Mouse (Mus musculus) ovary, postnatal 36 days (tissue): ENCODE results near the gene Fam117b.

ENCODE experiments used
- DNase-seq: peaks from one replicate; pipeline ENCODE4 v3.0.0; 2022; ENCODE audit warnings: low spot score, mixed read lengths

The Fam117b gene

DNA sequence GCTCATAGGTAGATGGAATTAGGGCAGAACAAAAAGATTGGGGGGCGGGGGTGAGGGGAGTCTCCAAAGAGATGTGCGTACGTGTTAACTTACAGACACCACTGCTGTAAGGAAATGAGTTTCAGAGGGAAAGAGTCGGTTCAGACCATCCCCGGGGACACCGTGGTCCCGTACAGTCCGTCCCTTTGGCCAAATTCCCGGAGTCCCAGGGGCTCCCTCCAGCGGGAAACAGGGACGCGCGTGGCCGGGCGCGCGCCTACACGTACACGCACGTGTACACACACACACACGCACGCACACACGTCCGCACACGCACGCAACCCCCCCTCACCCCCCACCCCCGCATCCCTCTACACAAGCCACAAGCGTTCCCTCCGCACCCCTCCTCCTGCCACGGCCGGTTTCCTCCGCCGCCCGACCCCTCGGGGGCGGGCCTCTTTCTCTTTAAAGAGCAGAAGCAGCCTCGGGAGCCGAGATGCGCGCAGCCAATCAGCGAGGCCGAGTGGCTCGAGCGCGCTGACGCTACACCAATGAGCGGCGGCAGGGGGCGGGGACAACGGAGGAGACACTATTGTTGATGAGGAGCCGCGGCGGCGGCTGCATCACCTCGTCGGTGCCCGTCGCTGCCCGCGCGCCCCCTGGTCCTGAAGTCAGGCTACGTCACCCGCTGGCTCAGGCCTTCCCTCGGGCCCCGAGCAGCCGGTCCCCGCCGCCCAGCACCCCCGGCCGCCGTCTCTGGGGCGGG lies at the start of gene Fam117b:
TSS of gene Fam117b (plus strand) at position 594 of the 745 bp plus-strand sequence.
- peak; percentile 97 for DNase-seq

GRCm38 (mm10) chr1:59868041-59868440 lies 44.8 kb upstream of the Fam117b start:
- no peak for DNase-seq

GRCm38 (mm10) chr1:59874023-59874422 lies 38.8 kb upstream of the Fam117b start:
- DNase-seq = no peak

DNA sequence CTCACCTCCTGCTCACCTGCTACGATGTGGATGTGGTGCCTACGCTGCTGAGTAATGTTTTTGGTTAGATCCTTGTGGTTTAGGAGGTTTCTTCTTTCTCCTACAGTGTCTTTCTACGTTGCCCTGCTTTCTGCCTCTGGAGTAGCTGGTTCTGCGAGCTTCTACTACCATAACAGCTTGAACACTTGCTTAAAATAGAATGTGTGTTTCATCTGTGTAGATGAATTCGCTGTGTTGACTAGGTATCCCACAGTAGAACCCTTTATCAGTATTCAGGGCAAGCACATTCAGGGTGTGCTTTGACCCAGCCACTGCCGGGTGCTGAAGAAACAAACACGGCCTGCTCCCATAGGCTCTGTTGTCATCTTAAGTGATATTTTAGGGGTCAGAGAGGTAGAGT lies 34.7 kb upstream of the Fam117b start:
- DNase-seq = no peak

DNA sequence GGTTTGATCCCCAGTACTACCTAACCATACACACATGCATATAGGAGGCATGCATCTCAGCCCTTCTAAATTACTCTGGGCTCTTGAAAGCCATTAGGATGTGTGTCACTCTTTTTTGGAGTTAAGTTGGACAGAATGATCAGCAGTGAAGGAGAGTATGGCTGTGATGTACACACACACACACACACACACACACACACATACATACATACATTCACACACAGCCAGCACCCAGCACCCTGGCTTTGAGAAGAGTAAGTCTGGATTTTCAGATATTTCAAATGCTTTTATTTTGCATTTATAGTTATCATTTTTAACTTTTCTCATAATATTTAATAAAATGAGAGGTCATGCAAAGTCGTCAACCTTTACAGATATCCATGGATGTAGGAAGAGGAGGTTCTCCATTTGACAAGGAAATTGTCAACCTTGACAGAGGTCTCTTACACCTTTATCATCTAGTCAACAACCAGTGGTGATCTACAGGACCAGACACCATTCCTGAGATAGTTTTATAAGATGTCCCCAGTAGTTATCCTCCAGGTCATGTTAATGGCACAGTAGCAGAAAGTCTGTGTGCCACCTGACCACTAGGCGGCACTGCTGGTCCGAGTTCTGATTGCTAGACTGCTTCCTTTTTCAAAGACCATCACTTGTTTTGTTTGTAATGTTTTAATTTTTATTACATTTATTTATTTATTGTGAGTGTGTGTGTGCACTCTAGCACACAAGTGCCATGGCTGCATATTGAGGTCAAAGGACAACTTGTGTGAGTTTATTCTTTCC lies 29.3 kb upstream of the Fam117b start:
- DNase-seq = peak; percentile 74

DNA sequence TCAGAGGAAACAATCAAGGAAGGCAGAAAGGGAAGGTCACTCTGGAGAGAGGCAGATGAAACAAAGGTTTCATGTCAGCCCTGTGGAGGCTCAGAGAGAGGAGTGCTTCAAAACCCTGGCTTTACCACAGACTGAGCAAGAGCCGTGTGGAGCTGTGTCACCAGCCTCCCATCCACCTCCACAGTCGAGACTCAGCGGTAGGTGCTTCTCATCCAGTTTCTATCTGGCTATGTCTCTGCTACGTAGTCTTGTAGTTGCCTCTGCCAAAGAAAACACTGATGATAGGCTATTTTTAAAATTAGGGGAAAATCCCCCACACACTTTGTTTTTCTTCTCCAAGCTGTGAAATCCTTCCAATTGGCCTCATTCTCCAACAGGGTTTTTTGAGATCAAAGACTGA lies 25.9 kb upstream of the Fam117b start:
- DNase-seq = no peak

DNA sequence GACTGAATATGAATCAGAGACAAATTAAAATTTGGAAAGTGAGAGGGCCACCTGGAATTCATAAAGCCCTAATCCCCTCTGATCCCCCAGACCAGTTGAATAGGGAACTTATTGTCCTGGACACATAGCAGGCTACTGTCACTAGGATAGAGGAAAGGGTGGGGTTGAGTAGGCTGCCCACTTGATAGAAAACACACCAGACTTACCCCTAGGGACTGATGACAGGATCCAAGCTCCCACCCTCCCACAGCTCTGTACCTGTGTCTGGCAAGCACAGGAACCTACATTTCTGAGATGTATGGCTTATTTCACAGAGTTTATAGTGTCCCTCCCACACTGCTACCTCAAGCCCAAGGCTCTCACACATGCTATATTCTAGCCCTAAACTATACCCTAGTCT lies 24.8 kb upstream of the Fam117b start:
- DNase-seq = no peak

DNA sequence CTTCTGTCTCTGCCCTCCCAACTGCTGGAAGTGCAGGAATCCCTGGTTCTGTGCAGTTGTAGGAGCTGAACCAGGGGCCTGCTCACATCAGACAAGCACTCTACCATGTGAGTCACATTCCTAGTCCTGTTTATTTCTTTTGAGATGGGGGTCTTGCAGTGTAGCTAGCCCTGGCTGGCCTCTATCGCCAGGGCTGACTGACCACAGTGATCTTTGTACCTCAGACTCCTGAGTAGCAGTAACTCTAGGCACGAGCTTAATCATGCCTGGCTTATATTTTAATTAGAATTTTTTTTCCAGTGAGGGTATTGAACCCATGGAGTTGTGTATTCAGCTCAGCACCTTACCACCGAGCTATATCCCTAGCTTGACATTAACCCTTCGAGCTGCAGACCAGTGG lies 21.6 kb upstream of the Fam117b start:
- DNase-seq = no peak

DNA sequence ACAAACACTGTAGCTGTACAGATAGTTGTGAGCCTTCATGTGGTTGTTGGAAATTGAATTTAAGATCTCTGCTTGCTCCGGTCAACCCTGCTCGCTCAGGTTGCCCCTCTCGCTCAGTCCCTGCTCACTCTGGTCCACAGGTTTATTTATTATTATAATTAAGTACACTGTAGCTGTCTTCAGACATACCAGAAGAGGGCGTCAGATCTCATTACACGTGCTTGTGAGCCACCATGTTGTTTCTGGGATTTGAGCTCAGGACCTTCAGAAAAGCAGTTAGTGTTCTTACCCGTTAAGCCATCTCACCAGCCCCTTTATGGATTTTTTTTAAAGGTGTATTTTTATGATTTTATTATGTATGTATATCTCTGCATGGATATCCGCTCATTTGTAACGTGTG lies 20.0 kb upstream of the Fam117b start:
- DNase-seq = no peak

GRCm38 (mm10) chr1:59894025-59894424 lies 18.8 kb upstream of the Fam117b start:
- no peak for DNase-seq

GRCm38 (mm10) chr1:59895456-59895855 lies 17.4 kb upstream of the Fam117b start:
- no peak for DNase-seq

DNA sequence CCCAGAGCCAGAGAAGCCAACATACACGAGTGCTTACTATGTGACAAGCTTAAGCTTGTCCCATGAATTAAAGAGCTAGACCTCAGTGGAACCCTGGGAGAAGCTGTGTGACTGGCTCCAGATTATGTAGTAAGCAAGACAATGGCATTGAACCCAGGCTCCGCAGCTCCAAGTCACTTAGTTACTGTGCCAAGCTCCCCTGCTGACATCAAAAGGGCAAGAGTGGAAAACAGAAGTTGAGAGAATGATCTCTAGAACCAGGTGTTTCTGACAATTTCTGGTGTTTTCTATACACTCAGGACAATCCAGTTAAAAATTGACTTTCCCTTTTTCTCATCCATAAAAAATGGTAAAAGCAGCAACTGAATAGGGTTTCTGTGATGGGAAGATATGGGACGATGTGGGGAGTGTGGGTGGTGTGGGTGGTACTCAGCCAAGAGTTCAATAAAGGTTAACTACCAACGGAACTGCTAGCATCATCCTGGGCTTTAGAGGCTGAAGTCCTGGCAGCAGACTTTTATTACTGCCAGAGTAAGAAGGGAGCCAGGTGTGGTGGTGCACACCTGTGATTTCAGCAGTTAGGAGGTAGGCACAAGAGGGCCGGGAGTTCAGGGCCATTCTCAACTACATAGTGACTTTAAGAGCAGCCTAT lies 15.5 kb upstream of the Fam117b start:
- DNase-seq = no peak

DNA sequence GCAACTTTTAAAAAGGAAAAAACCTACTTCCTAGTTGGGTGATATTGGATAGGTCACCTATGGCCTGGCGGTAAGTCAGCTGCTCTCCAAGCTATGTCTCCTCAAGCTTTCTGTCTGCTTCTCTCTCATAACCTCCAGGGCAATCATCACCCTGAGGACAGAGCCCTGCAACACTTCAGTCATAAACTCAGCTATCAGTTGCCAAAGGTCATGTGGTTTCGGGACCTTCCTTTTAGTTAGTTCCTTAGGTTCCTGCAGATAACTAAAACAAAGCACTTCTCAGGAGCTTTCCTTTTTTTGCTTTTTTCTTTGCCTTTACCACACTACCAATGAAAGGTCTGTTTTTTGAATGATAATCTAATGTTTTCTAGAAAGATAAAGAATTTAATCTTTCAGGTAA lies 13.1 kb upstream of the Fam117b start:
- DNase-seq = no peak

DNA sequence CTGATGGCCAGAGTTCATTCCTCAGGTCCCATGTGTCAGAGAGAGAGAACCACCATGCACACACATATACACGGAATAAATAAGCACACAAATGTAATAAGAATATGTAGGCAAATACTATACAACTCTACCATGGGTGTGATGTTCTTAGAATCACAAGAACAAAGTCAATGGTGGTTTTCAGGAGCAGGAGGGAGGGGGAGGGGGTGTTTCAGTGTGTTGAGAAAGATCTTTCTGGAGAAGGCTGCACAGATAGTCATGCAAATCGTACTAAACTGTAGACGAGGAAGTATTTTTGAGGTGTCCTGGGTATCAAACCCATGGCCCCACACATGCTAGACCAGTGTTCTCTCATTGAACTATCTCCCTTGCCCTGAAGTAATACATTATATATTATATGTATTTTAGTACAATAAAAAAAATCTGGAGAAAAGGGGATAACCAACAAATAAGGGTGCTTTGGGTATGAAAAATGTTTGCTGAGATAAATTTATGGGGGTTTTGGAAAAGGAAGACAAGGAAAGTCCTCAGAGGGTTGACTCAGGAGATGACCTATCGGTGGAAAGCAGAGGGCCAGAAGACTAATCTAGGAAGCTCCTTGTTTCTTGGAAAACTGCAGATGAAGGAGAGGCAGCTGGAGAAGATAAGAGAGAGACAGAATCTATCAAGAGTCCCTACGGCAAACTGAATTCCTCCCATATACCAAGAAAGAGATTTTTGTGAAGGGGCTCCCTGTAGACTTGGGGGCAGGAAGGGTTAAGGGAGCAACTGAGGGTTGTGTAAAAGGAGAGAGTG lies 11.5 kb upstream of the Fam117b start:
- no peak for DNase-seq

DNA sequence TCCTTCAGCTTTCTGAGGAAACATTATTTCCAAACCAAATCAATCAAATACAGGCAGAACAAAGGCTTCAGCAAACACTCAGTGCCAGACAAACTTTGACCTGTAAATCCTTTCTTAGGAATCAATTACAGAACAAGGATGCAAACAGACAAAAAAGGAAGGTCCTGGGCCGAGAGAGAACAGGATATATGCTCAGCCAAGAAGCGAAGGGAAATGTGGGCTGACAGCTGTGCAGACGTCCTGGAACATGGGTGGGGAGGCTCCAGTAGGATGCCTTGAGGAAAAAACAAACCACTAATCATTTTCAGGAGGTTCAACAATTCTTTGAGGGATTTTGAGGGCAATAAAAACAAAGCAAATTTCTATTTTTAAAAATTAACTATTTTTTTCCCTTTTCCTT lies 10.2 kb upstream of the Fam117b start:
- no peak for DNase-seq

DNA sequence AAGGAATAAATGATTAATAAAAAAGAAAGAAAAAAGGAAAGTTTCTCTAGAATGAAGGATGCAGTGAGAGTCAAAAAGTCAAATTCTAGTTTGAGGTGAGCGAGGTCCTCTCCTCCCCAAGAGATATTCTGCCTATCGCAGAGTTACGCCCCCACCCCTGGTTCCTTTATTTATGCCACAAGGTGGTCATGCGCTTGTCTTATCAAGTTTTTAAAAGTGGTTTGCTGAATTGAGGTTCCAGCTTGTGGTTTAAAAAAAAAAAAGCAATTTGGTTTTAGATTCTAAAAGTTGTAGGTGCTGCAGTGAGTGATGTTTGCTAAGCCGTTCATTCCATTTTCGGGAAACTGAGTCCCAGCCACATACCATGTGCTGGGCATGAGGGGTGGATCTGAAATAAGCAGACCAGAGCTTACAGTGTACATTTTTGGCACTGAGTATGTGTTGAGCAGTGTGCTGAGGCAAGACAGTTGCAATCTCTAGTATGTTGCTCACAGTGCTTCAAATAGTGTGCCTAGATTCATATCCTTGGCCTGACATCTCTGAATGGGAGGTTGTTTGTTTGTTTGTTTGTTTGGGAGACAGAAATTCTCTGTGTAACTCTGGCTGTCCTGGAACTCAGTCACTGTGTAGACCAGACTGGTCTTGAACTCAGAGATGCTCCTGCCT lies 8.0 kb upstream of the Fam117b start:
- DNase-seq = no peak

DNA sequence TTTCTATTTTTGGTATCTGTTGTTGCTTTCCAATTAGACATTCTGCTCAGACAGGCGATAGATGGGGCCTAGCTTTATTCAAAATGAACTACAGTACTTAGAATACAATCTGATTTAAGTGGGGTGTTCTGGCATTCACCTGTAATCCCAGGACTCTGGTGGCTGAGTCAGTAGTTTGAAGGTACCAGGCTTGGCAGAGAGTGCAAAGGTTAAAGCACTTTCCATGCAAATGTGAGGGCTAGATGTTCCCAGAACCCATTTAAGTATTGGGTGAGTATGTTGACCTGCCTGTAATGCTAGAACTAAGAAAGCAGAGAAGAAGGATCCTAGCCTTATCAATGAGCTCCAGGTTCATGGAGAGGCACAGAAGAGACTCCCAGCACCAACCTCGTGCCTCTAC lies 6.9 kb upstream of the Fam117b start:
- DNase-seq = no peak

DNA sequence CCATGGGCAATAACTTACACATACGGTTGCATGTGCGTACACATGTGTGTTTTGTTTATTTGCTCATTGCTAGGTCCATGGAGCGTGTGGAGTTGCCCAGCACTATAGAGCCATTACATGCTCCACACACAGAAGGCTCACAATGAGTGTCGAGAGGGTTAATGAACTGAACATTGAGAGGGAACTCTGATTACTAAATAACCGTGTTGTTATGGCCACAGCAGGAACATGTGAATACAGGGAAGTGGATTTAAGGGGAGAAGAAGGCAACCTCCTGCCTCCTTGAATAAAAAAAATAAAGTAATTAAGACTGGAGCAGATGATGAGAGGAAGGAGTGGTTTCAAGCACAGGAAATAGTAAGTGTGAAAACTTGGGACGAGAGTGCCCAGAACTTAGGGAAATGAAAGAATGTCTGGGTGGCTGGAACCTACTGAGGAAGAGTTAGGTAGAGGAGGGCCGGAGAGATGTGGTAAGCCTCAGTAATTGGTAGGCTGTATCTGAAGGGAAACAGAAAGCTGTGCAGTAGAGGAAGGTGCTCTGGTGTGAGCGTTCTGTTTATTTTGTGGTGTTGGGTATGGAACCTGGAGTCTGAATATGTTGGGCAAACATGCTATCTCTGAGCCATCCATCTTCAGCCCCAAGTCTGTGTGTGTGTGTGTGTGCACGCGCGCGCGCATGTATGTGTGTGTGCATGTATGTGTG lies 5.8 kb upstream of the Fam117b start:
- DNase-seq = no peak

GRCm38 (mm10) chr1:59907700-59908099 lies 5.1 kb upstream of the Fam117b start:
- DNase-seq = no peak

- no peak for DNase-seq
These were observed 1.9 kb upstream of the Fam117b start for GRCm38 (mm10) chr1:59910941-59911340.
